Mouse (Mus musculus): Measurements from ENCODE around the gene Kansl1. TPM values are rescaled to one million over a fixed set of nuclear protein-coding genes. Genes with fewer than 3 reads are reported as not detected.

The Kansl1 gene
- 30.2 and 37.4 TPM in 2 replicates for polyA plus RNA-seq (2014; fragmentation: Nextera tagmentation; extraction: Ambion mirVana)

DNA sequence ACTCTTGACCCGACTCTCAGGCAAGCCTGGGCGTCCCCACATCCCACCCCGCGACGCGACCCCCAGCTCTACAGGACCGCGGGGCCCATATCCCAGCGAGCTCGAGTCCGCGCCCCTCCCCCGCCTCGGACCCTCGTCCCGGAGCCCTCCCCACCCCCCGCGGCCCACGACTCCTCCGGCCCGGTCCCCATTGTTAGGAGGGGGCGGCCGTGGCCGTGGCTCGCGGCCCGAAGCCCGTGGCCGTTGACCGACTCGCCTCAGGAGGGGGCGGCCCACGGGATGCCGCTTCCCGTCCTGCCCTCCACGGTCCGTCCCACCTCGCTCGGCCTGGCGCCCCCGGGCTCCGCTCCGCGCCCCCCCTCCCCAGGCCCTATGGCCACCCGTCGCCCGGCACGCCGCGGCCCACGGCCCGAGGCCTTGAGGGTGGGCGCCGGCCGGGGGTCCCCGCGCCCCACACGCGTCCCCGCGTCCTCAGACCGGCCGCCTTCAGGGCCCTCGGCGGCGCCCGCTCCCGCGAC is at the start of gene Kansl1:
Gene Kansl1 (minus strand): TSS at position 111 of the 518 bp plus-strand sequence.
- H3K9ac ChIP-seq (replicated peaks; ENCODE audit: low read depth, low read length), result peak within 1 kb of the TSS; percentile 95
- H3K4me1 ChIP-seq (ENCODE audit: control insufficient read depth, insufficient read depth, low read length), result peaks cover 11% of the 10 kb centered on the region; the same call in 1 of the 2 replicates
- WGBS, result under 1% methylated on average over 46 of the region's 69 CpGs
- H3K9me3 ChIP-seq (ENCODE audit: control insufficient read depth, low read length), result no peaks in the 10 kb centered on the region
- H3K36me3 ChIP-seq (ENCODE audit: control insufficient read depth, insufficient read depth, low read length), result 0 out of 2 replicates have a peak, but pooled peaks cover 3% of the 10 kb centered on the region
- H3K4me3 ChIP-seq (ENCODE audit: low read depth, low read length), result peak within 1 kb of the TSS; percentile 90
- peak; percentile 71 for ATAC-seq (ENCODE audit: low read depth)
- H3K4me2 ChIP-seq (ENCODE audit: low read depth, low read length), result peak within 1 kb of the TSS; percentile 74
- H3K27ac ChIP-seq (ENCODE audit: low read depth, low read length), result peak within 1 kb of the TSS; percentile 34
- no peaks in the 10 kb centered on the region for H3K27me3 ChIP-seq (ENCODE audit: control insufficient read depth, insufficient read depth, low read length)

- H3K9ac ChIP-seq (replicated peaks; ENCODE audit: low read depth, low read length), result no peak overlapping the region
- H3K27ac ChIP-seq (ENCODE audit: low read depth, low read length), result no peak overlapping the region
- ATAC-seq (ENCODE audit: low read depth), result no peak
- no peaks in the 10 kb centered on the region for H3K4me1 ChIP-seq (ENCODE audit: control insufficient read depth, insufficient read depth, low read length)
- no peak overlapping the region for H3K4me3 ChIP-seq (ENCODE audit: low read depth, low read length)
- H3K4me2 ChIP-seq (ENCODE audit: low read depth, low read length), result no peak overlapping the region
- H3K36me3 ChIP-seq (ENCODE audit: control insufficient read depth, insufficient read depth, low read length), result peaks cover 43% of the 10 kb centered on the region
- no peaks in the 10 kb centered on the region for H3K27me3 ChIP-seq (ENCODE audit: control insufficient read depth, insufficient read depth, low read length)
- WGBS, result 88% methylated on average over 4 of the region's 4 CpGs
- no peaks in the 10 kb centered on the region for H3K9me3 ChIP-seq (ENCODE audit: control insufficient read depth, low read length)
Measured at GRCm38 (mm10) chr11:104512436-104512835, 43.8 kb upstream of the Kansl1 start.

DNA sequence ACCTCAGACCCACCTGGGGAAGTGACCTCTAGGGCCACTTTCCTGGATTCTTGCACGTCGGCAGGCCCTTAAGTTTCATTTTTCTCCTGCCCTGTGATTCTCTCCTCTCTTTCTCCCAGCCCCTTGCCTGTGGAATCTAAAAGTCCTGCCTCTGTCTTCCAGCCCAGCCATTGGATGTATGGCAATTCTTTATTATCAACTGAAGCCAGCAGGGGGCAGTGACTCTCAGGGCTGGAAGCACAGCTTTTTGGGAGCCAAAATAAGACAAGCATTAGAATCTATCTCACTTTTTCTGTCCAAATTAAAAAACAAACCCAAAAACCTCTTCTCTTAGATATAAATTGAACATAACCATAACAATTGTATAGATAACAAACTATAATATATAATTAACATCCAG is 41.9 kb upstream of the Kansl1 start:
- 94% methylated on average over 2 of the region's 2 CpGs for WGBS

DNA sequence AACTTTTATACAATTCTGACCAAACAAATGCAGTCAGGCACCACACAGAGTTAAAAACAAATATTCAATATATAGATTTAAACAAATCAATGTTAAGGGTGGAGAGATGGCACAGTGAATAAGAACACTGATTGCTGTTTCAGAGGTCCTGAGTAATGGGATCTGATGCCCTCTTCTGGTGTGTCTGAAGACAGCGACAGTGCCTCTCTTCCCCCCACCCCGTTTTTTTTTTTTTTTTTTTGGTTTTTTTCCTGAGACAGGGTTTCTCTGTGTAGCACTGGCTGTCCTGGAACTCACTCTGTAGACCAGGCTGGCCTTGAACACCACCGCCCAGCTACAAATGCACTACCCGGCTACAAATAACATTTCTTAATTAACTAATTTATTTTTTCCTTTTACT is 39.8 kb upstream of the Kansl1 start:
- no peak overlapping the region for H3K27ac ChIP-seq (ENCODE audit: low read depth, low read length)
- no peaks in the 10 kb centered on the region for H3K27me3 ChIP-seq (ENCODE audit: control insufficient read depth, insufficient read depth, low read length)
- H3K4me3 ChIP-seq (ENCODE audit: low read depth, low read length), result no peak overlapping the region
- no peak overlapping the region for H3K4me2 ChIP-seq (ENCODE audit: low read depth, low read length)
- ATAC-seq (ENCODE audit: low read depth), result no peak
- peaks cover 36% of the 10 kb centered on the region for H3K36me3 ChIP-seq (ENCODE audit: control insufficient read depth, insufficient read depth, low read length)
- no peak overlapping the region for H3K9ac ChIP-seq (replicated peaks; ENCODE audit: low read depth, low read length)
- no peaks in the 10 kb centered on the region for H3K4me1 ChIP-seq (ENCODE audit: control insufficient read depth, insufficient read depth, low read length)
- no peaks in the 10 kb centered on the region for H3K9me3 ChIP-seq (ENCODE audit: control insufficient read depth, low read length)
- WGBS, result 87% methylated on average over 4 of the region's 4 CpGs

More for the DNA sequence above, 41.9 kb upstream of the Kansl1 start:
- Histone ChIP-seq H3K27me3 (ENCODE audit: control insufficient read depth, insufficient read depth, low read length) (no peaks in the 10 kb centered on the region), H3K4me2 (ENCODE audit: low read depth, low read length) (no peak overlapping the region), H3K9ac (replicated peaks; ENCODE audit: low read depth, low read length) (no peak overlapping the region), H3K4me1 (ENCODE audit: control insufficient read depth, insufficient read depth, low read length) (no peaks in the 10 kb centered on the region), H3K36me3 (ENCODE audit: control insufficient read depth, insufficient read depth, low read length) (peaks cover 39% of the 10 kb centered on the region), H3K4me3 (ENCODE audit: low read depth, low read length) (no peak overlapping the region), H3K9me3 (ENCODE audit: control insufficient read depth, low read length) (no peaks in the 10 kb centered on the region), H3K27ac (ENCODE audit: low read depth, low read length) (no peak overlapping the region)
- ATAC-seq (ENCODE audit: low read depth), result no peak

GRCm38 (mm10) chr11:104488292-104488691 is 19.6 kb upstream of the Kansl1 start:
- Histone ChIP-seq H3K4me1 (ENCODE audit: control insufficient read depth, insufficient read depth, low read length) (no peaks in the 10 kb centered on the region), H3K4me2 (ENCODE audit: low read depth, low read length) (no peak overlapping the region), H3K27me3 (ENCODE audit: control insufficient read depth, insufficient read depth, low read length) (no peaks in the 10 kb centered on the region), H3K9me3 (ENCODE audit: control insufficient read depth, low read length) (no peaks in the 10 kb centered on the region), H3K9ac (replicated peaks; ENCODE audit: low read depth, low read length) (no peak overlapping the region), H3K36me3 (ENCODE audit: control insufficient read depth, insufficient read depth, low read length) (no peaks in the 10 kb centered on the region), H3K27ac (ENCODE audit: low read depth, low read length) (no peak overlapping the region), H3K4me3 (ENCODE audit: low read depth, low read length) (no peak overlapping the region)
- no peak for ATAC-seq (ENCODE audit: low read depth)
- WGBS, result 82% methylated on average over 3 of the region's 3 CpGs

- no peak for ATAC-seq (ENCODE audit: low read depth)
- no peaks in the 10 kb centered on the region for H3K27me3 ChIP-seq (ENCODE audit: control insufficient read depth, insufficient read depth, low read length)
- 94% methylated on average over 8 of the region's 8 CpGs for WGBS
Measured at GRCm38 (mm10) chr11:104481971-104482370, 13.3 kb upstream of the Kansl1 start.

GRCm38 (mm10) chr11:104479505-104479904 is 10.8 kb upstream of the Kansl1 start:
- no peak overlapping the region for H3K4me3 ChIP-seq (ENCODE audit: low read depth, low read length)
- no peaks in the 10 kb centered on the region for H3K4me1 ChIP-seq (ENCODE audit: control insufficient read depth, insufficient read depth, low read length)
- no peak for ATAC-seq (ENCODE audit: low read depth)
- no peak overlapping the region for H3K9ac ChIP-seq (replicated peaks; ENCODE audit: low read depth, low read length)
- no peak overlapping the region for H3K4me2 ChIP-seq (ENCODE audit: low read depth, low read length)
- H3K36me3 ChIP-seq (ENCODE audit: control insufficient read depth, insufficient read depth, low read length), result no peaks in the 10 kb centered on the region
- 52% methylated on average over 4 of the region's 4 CpGs for WGBS
- no peaks in the 10 kb centered on the region for H3K27me3 ChIP-seq (ENCODE audit: control insufficient read depth, insufficient read depth, low read length)
- H3K9me3 ChIP-seq (ENCODE audit: control insufficient read depth, low read length), result no peaks in the 10 kb centered on the region
- H3K27ac ChIP-seq (ENCODE audit: low read depth, low read length), result no peak overlapping the region

More at GRCm38 (mm10) chr11:104481971-104482370, 13.3 kb upstream of the Kansl1 start:
- no peak overlapping the region for H3K4me2 ChIP-seq (ENCODE audit: low read depth, low read length)
- H3K36me3 ChIP-seq (ENCODE audit: control insufficient read depth, insufficient read depth, low read length), result no peaks in the 10 kb centered on the region
- no peak overlapping the region for H3K4me3 ChIP-seq (ENCODE audit: low read depth, low read length)
- no peaks in the 10 kb centered on the region for H3K4me1 ChIP-seq (ENCODE audit: control insufficient read depth, insufficient read depth, low read length)
- no peak overlapping the region for H3K27ac ChIP-seq (ENCODE audit: low read depth, low read length)
- H3K9me3 ChIP-seq (ENCODE audit: control insufficient read depth, low read length), result no peaks in the 10 kb centered on the region
- no peak overlapping the region for H3K9ac ChIP-seq (replicated peaks; ENCODE audit: low read depth, low read length)

DNA sequence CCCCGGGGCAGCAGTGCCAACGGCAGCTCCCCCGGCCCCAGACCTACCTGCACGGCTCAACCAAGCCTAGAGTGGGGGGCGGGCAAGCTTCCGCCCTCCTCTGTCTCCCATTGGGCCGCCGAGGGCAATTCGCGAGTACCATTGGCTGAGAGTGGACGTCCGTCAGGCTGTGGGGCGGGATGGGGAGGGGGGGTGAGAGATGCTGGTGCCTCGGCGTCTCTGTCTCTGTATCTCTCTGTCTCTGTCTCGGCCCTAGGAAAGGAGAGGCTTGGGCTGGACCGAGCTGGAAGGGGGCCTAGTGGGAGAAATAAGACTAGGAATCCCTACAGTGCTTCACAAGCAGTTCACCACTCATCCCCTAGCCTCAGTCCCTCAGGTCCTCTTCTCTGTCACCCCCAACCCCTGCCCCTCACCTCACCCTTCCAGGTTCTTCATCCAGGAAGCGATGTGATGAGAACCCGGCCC is 742 bp upstream of the Kansl1 start:
- peak overlapping the region; percentile 90 for H3K4me3 ChIP-seq (ENCODE audit: low read depth, low read length)
- peak overlapping the region; percentile 74 for H3K4me2 ChIP-seq (ENCODE audit: low read depth, low read length)
- H3K9ac ChIP-seq (replicated peaks; ENCODE audit: low read depth, low read length), result peak overlapping the region; percentile 95
- under 1% methylated on average over 17 of the region's 19 CpGs for WGBS
- no peaks in the 10 kb centered on the region for H3K27me3 ChIP-seq (ENCODE audit: control insufficient read depth, insufficient read depth, low read length)
- peak; percentile 100 for ATAC-seq (ENCODE audit: low read depth)
- H3K36me3 ChIP-seq (ENCODE audit: control insufficient read depth, insufficient read depth, low read length), result 0 out of 2 replicates have a peak, but pooled peaks cover 3% of the 10 kb centered on the region
- H3K4me1 ChIP-seq (ENCODE audit: control insufficient read depth, insufficient read depth, low read length), result peaks cover 11% of the 10 kb centered on the region; the same call in 1 of the 2 replicates
- H3K27ac ChIP-seq (ENCODE audit: low read depth, low read length), result peak overlapping the region; percentile 34
- no peaks in the 10 kb centered on the region for H3K9me3 ChIP-seq (ENCODE audit: control insufficient read depth, low read length)

- Histone ChIP-seq H3K9ac (replicated peaks; ENCODE audit: low read depth, low read length) (no peak overlapping the region), H3K4me1 (ENCODE audit: control insufficient read depth, insufficient read depth, low read length) (peaks cover 11% of the 10 kb centered on the region; the same call in 1 of the 2 replicates), H3K9me3 (ENCODE audit: control insufficient read depth, low read length) (no peaks in the 10 kb centered on the region), H3K4me2 (ENCODE audit: low read depth, low read length) (0 out of 2 replicates have a peak overlapping the region, but pooled peaks have one; percentile 8), H3K27me3 (ENCODE audit: control insufficient read depth, insufficient read depth, low read length) (no peaks in the 10 kb centered on the region), H3K4me3 (ENCODE audit: low read depth, low read length) (no peak overlapping the region), H3K36me3 (ENCODE audit: control insufficient read depth, insufficient read depth, low read length) (0 out of 2 replicates have a peak, but pooled peaks cover 8% of the 10 kb centered on the region), H3K27ac (ENCODE audit: low read depth, low read length) (no peak overlapping the region)
- ATAC-seq (ENCODE audit: low read depth), result no peak
- 84% methylated on average over 5 of the region's 5 CpGs for WGBS
Measured at GRCm38 (mm10) chr11:104467698-104468097, 963 bp downstream of the Kansl1 start.

Data from neural tube, embryonic 14.5 days (tissue).